Mouse (Mus musculus) cerebellum, postnatal 14 days (tissue): Measurements from ENCODE around the gene Ubxn11.

Experiments
- DNase-seq, 2 experiments: peaks; one replicate each; pipeline ENCODE4 v3.0.0; 2021; ENCODE audit warnings: mixed read lengths in 2 of 2

Ubxn11 gene

GRCm38 (mm10) chr4:134101979-134102741, at the start of gene Ubxn11:
Ubxn11 (plus strand) TSS chr4:134102570.
- DNase-seq, result peak; percentile 89 to 91

DNA sequence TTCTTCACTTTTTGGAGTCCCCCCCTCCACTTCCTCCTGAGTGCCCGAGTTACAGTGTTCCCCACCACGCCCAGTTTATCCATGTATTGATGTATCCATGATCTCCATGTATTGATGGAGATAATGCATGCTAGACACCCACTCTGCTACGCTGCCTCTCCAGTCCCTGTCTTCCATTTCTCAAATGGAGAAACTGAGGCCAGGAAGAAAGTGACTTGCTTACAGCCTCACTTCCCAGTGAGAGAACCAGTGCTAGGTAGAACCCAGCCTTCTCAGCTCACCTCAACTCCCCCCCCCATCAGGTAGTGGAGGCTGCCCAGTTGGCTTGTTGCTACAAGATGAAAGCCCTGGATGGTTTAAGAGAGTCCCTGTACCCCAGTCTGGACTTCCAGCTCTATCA, 48.8 kb upstream of the Ubxn11 start, which contains the start of gene Zfp683:
TSS of gene Zfp683 (plus strand) at position 301 of the 400 bp plus-strand sequence.
- no peak for DNase-seq

- no peak for DNase-seq
Observed at GRCm38 (mm10) chr4:134058166-134058715, 44.1 kb upstream of the Ubxn11 start.

DNA sequence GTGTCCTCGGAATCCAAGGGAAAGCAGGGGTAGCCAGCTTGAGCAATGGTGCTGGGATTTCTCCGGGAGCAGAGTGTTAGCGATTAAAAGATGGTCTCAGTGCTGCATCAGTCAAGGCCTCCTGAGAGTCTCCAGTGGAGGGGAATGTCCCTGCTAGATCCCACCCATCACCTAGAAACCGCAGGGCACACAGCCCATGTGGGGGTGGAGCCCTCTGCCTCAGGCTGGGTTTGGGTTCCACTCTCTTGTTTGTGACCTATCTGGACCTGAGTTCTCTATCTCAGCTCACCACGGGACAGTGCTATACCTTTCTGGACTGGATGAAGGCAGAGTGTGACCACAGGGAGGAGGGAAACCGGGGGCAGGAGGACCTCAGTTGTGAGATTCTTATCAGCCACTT, 43.5 kb upstream of the Ubxn11 start:
- DNase-seq, result no peak

DNA sequence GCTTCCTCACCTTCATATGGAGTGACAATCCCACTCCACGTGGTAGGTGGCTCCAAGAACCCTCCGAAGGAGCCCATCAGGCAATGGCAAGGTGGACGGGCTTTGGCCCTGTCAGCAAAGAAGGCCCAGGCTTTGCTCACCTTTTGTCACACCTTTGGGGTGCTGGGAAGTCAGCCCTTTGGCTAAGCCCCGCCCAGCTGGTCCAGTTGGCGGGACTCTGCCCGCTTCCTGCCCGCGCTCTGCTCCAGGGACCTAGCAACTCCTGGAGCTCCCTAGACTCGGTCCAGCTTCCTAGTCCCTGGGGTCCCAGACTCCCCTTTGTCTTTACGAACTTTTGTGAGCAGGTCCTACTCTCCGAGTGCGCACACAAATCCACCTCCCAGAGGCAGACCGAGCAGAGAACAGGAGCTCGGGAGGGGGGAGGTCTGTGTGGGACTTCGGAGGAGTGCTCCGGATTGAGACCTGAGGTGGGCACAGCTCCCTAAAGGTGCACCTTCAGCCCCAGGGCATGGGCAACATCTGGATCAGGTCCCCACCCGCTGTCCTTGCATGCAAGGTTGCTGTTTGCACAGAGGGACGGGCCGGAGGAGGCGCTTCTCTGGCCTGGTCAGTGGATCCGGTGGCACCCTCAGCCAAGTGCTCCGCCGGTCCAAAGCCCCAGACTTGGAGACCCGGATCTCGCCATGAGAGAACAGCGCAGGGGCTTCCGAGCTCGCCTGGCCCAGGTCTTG, 42.1 kb upstream of the Ubxn11 start, which contains the start of gene Crybg2:
TSS of gene Crybg2 (plus strand) at position 681 of the 731 bp plus-strand sequence.
- no peak for DNase-seq

GRCm38 (mm10) chr4:134061166-134061830, 41.1 kb upstream of the Ubxn11 start:
- DNase-seq, result no peak

DNA sequence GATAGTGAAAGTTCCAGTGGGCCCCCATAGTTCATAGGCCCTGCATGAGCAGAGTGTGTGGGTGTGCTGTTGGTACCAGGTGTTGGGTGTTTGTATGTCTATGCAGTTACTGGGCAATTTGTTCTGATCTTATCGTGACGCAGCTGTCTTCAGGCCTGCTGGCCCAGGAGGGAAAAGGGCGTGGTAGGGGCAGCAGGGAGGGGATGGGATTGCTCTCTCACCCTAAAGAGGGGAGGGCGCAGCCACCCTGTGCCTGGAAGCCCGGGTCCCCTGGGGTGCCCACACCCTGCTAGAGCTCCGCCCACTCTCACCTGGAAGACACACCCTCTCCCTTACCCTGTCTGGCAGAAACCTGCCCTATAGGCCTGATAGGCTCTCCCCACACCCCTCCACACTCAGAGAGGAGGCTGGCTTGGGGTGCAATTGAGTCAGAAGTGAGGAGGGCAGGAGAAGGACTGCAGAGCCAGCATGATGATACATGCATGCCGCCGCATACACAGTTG, 40.4 kb upstream of the Ubxn11 start:
- no peak for DNase-seq

DNA sequence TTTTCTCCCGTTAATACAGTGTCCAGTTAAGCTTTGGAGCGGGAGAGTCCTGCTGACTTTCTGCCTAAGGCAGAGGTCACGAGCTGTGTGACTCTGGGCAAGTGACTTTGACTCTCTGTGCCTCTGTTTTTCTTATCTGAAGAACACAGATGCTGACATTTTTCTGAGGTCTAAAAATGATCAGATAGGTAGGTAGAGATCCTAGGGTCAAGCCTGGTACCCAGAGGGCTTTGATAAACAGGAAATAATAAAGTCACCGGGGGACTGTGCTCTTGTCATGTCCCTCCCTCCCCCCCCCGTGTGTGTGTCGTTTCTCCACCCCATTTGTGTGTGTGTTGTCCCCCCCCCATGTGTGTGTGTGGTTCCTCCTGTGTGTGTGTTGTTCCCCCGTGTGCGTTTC, 39.8 kb upstream of the Ubxn11 start:
- DNase-seq, result no peak

DNA sequence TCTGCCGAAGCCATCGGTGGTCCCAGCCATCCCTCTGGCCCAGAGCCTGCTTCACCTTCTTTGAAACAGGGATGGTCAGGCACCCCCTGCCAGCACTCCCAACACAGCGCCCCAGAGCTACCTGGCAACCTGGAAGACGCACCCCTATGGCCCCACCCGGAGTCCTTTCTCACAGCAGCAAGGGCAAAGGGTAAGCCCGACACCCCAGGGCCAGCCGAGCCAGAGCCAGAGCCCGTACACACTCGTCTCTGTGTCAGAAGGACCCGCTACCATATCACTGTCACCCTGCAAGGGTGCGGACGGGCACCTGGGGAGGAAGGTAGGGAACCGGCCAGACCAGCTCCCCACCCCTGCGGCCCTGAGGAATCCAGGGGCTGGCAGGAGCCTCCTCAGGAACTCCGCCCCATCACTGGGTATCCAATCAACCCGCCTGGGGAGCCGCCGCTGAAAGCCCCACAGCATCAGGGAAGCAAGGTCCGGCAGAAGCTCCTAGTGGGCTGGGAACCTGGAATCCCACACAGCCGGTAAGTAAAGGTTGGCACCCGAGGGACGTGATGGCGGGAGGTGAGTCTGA, 36.9 kb upstream of the Ubxn11 start:
- DNase-seq, result no peak

DNA sequence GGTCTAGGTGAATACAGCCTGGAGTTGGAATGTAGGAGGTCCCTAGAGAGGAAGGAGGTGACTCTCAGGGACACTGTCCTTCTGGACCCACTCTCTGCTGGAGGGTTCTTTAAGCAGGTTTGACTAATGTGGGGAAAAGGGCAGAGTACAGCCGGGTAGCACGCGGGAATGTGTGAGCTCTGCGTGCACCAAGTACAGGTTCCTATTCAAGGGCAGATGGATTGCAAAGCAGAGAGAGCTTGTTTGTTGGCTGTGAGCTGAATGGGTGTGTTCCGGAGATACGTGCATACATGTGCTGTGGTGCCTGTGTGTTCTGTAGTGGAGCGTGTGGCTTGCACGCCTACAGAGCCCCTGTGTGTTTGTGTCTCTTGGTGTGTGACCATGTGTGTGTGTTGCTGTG, 35.0 kb upstream of the Ubxn11 start:
- DNase-seq, result no peak

DNA sequence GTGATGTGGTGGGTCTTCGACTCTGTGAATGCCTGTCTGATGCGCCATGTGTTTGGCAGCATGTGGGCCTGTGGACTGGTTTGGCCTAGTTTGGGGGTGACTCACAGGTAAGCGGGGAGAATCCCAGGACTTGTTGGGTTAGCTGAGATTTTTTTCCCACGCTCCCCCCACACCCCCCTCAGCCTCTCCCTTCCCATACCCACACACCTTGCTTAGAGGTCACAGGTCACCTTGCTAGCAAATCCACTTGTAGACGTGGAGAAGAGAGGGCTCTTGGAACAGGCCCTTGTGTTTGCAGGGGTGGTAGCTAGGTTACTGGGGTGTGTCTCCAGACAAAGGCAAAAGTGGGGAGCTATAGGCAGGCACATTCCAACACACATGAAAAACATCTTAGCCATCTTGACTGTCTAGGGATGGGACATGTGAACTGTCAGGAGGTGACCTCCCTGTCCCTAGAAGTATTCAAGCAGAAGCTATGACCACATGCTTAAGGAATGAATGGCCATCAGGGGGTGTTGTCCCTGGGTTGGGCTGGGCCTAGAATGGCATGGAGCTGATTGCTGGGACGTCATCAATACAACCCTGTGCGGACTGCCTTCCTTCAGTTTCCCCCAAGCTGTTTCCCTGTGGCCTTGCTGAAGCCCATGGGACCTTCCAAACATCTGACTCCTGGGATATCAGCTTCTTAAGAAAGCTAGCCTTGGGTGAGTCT, 34.4 kb upstream of the Ubxn11 start:
- DNase-seq, result no peak

DNA sequence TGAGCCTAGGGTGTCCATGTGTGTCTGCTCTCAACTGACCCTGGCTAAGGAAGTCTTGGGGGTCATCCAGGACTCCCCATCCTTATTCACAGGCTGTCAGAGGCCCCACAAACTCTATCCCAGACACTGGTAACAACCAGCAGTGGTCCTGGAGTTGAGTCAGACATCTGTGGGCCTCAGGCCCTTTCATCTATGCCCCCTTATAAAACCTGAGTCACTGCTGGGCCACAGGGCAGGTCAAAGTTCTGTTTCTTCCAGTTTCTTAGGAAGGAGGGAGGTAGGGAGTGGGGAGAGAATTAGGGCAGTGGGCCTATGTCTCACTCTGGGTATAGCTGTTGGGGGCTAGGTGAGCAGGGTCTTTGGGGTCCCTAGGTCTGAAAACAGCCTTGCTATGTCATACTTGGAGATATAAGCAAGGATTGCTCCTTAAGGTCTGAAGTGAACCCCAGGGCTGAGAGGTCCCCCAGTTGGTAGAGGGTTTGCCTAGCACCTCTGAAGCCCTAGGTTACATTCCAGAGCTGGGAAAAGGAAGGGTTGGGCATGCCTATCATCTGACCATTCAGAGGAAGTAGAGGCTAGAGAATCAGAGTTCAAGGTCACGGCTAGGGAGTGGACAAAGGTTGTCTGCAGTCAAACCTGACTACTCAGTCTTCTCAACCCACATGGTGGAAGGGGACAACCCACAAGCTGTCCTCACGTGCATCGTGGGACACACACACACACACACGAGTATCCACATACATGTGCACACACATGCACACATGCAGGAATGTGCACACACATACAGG, 33.4 kb upstream of the Ubxn11 start:
- no peak for DNase-seq

- DNase-seq, result peak; percentile 41 to 64
Observed at GRCm38 (mm10) chr4:134078694-134079093, 23.7 kb upstream of the Ubxn11 start.

DNA sequence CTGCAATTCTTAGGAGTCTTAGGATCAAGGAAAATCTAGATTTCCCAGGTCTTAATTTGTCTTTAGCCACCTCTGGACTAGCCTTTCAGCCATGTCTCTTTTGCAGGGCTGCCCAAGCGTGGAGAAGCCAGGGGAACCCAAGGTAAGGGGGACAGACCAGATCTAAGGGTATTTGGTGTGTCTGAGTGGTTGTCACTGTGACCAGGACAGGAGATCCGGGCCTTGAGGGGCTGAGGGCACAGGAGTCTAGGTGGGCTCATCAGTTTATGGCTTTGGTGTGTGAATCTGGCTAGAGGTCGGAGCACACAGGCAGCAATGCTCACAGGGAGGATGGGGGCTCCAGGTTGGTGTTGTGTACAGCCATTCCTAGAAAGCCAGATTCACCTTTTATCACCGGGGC, 21.7 kb upstream of the Ubxn11 start:
- no peak for DNase-seq

DNA sequence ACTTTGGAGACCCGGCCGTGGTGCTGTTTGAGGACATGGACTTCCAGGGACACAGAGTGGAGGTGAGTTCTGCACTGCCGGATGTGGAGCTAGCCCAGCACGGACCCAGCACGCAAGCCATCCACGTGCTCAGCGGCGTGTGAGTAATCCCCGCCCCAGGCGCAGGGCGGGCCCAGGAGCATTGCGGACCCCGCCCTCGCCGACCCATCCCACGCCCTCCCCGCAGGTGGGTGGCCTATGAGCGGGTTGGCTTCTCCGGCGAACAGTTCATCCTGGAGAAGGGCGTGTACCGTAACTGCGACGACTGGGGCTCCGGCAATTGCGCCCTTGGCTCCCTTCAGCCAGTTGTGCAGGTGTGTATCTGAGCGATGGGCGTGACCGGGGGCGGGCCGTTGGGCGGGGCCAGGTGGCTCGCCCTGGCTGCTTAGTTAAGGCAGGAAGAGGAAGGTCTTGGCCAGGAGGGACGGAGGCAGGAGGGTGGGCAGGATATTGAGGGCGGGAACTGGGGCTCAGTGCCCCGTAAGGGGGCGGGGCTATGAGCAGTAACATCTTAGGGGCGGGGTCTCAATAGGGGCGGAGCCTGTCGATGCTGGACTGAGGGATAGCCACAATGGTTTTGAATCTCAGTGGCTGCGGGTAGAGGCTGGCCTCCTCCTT, 20.5 kb upstream of the Ubxn11 start:
- DNase-seq, result peak; percentile 45

- no peak for DNase-seq
Observed at GRCm38 (mm10) chr4:134082460-134082859, 19.9 kb upstream of the Ubxn11 start.

GRCm38 (mm10) chr4:134084999-134085398, 17.4 kb upstream of the Ubxn11 start:
- no peak for DNase-seq

- DNase-seq, result peak; percentile 65 to 68
Observed at GRCm38 (mm10) chr4:134087412-134087811, 15.0 kb upstream of the Ubxn11 start.

DNA sequence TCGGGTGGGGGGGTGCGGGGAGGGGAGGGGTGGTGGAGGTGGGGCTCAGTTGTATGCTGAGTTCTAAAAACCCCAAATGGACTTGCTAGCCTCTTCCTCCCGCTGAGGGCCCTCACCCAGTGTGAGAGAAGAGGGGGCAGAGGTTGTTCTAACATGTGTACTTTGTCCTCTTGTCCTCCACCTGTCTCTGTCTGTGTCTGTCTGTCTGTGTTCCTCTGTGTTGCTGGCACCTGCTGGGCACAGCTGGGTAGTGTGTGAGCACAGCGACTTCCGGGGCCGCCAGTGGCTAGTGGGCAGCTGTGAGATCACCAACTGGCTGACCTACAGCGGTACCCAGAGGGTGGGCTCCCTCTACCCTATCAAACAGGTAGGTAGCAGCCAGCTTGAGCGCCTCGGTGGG, 13.3 kb upstream of the Ubxn11 start:
- DNase-seq, result no peak

- DNase-seq, result no peak
Observed at GRCm38 (mm10) chr4:134090521-134091224, 11.7 kb upstream of the Ubxn11 start.
